Mouse (Mus musculus) ES-E14 (cell line): ENCODE measurements around the gene Aspm. TPM values are rescaled to one million over a fixed set of nuclear protein-coding genes. Genes with fewer than 3 reads are reported as not detected.
"Not testable (repeated sequence)": the region's sequence is repeated elsewhere in the genome, so short reads cannot be mapped to it uniquely, and the experiment has no call there.

Experiments used
- DNase-seq: peaks from one replicate; pipeline ENCODE4 v3.0.0-alpha.2; 2013; ENCODE audit warnings: low read depth, low spot score
- H3K27ac ChIP-seq: 2 replicates; pipeline ENCODE4 v1.5.1; 2012; ENCODE audit warnings: low read depth, mild to moderate bottlenecking, low read length, moderate library complexity, mixed read lengths; ENCODE audit not compliant: poor library complexity, insufficient read depth, severe bottlenecking
- H3K36me3 ChIP-seq: 2 replicates; pipeline ENCODE4 v1.6.1; 2012; ENCODE audit warnings: mild to moderate bottlenecking, low read length, moderate library complexity, mixed read lengths; ENCODE audit not compliant: control insufficient read depth, poor library complexity, insufficient read depth, severe bottlenecking
- H3K4me1 ChIP-seq, 2 experiments: fragments of 150-350 bp in 1 of 2; sonication (generic) in 1 of 2; 2 replicates each; pipeline ENCODE4 v1.6.1; 2012; ENCODE audit warnings: low read length in 2 of 2, mild to moderate bottlenecking in 1 of 2, mixed read lengths in 1 of 2; ENCODE audit not compliant: control insufficient read depth in 2 of 2, insufficient read depth in 2 of 2, poor library complexity in 1 of 2
- H3K4me3 ChIP-seq, 2 experiments: fragments of 150-350 bp in 1 of 2; sonication (generic) in 1 of 2; 2 replicates each; pipeline ENCODE4 v1.5.1; 2012; ENCODE audit warnings: low read length in 2 of 2, low read depth in 1 of 2, mild to moderate bottlenecking in 1 of 2, mixed read lengths in 1 of 2; ENCODE audit not compliant: insufficient read depth in 1 of 2, poor library complexity in 1 of 2, severe bottlenecking in 1 of 2
- H3K9ac ChIP-seq: 2 replicates; pipeline ENCODE4 v1.6.1; 2012; ENCODE audit warnings: low read depth, mild to moderate bottlenecking, low read length, mixed read lengths; ENCODE audit not compliant: poor library complexity, insufficient read depth, severe bottlenecking
- H3K9me3 ChIP-seq: fragments of 150-350 bp; sonication (generic); 2 replicates; pipeline ENCODE4 v1.6.1; 2012; ENCODE audit warnings: low read depth, mild to moderate bottlenecking, low read length; ENCODE audit not compliant: control insufficient read depth, insufficient read depth
- CHD2 ChIP-seq: IDR thresholded peaks from 2 replicates; pipeline ENCODE4 v1.6.1; 2014; ENCODE audit warnings: mild to moderate bottlenecking, low read depth, low read length, inconsistent platforms
- HCFC1 ChIP-seq: IDR thresholded peaks from 2 replicates; pipeline ENCODE4 v1.6.1; 2012; ENCODE audit warnings: low read length, inconsistent platforms, borderline replicate concordance; ENCODE audit not compliant: insufficient read depth
- MAFK ChIP-seq: IDR thresholded peaks from 2 replicates; pipeline ENCODE4 v1.6.1; 2014; ENCODE audit warnings: mild to moderate bottlenecking, low read depth, low read length, inconsistent platforms; ENCODE audit not compliant: insufficient read depth
- ZC3H11A ChIP-seq: IDR thresholded peaks from 2 replicates; pipeline ENCODE4 v1.6.1; 2012; ENCODE audit warnings: low read depth, mild to moderate bottlenecking, inconsistent platforms, low read length, borderline replicate concordance
- ZNF384 ChIP-seq: IDR thresholded peaks from 2 replicates; pipeline ENCODE4 v1.6.1; 2012; ENCODE audit warnings: low read depth, low read length, inconsistent platforms
- in situ Hi-C, 2 experiments: fragments of 600-800 bp; cut with MboI; formaldehyde crosslinking; loops; one replicate each; pipeline ENCODE4 v1.15.1; 2025; ENCODE audit warnings: low sequenced_read_pairs in 2 of 2, inconsistent platforms in 1 of 2; ENCODE audit not compliant: unreplicated experiment in 2 of 2
- total RNA-seq: library from RNA; depleted of rRNA; stranded (reverse); fragments of 300-350 nt; gene quantifications from 2 replicates; pipeline ENCODE4 v1.2.3, GENCODE M21; 2012; rRNA removed

Gene Aspm
- 42.8 and 51.5 TPM in 2 replicates for total RNA-seq

DNA sequence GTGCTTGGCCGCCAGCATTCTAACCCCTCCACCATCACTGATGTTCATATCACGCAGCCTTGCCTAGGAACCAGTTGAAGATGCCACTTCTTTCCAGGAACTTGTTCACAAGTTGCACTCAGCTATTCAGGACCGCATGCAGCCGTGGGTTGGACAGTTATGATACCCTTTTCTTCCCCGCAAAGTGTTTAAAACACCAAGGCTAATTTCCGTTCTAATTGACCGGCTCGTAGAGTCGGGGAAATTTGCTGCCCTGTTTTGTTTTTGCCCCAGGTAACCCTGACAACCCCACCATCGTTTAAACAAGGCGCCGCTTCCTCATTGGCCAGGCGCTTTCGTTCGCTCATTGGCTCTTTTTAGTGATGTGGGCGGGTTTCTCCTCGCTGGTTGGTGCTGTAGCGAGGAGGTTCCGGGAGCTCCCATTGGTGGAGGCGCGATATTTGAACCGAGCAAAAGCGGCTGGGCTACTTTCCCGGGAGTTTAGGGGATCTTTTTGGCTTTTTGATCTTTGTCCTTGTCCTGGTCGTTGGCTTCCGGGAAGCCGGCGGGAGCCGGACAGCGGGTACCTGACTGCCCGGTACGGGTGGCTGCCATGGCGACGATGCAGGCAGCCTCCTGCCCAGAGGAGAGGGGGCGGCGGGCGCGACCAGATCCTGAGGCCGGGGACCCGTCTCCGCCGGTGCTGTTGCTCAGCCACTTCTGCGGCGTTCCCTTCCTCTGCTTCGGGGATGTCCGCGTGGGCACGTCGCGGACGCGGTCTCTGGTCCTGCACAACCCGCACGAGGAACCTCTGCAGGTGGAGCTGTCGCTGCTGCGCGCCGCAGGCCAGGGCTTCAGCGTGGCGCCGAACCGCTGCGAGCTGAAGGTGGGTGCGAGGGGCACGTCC lies at the start of gene Aspm:
Gene Aspm, plus strand, starts transcription at position 433 of the 886 bp plus-strand sequence.
- peaks cover 12% of the 10 kb centered on the region for H3K36me3 ChIP-seq
- DNase-seq, result peak; percentile 91
- H3K9me3 ChIP-seq, result no peaks in the 10 kb centered on the region
- peak within 1 kb of the TSS; percentile 85 to 89 for H3K4me3 ChIP-seq
- TF ChIP-seq MAFK (peak; percentile 44; the same call in 1 of the 2 replicates), CHD2 (peak; percentile 64; the same call in 1 of the 2 replicates), ZC3H11A (no peak), HCFC1 (peak; percentile 54; the same call in 1 of the 2 replicates)
- in situ Hi-C loops, result no loop called here
- H3K4me1 ChIP-seq, result no peaks in the 10 kb centered on the region
- H3K9ac ChIP-seq, result peak within 1 kb of the TSS; percentile 93
- peak within 1 kb of the TSS; percentile 44 for H3K27ac ChIP-seq

DNA sequence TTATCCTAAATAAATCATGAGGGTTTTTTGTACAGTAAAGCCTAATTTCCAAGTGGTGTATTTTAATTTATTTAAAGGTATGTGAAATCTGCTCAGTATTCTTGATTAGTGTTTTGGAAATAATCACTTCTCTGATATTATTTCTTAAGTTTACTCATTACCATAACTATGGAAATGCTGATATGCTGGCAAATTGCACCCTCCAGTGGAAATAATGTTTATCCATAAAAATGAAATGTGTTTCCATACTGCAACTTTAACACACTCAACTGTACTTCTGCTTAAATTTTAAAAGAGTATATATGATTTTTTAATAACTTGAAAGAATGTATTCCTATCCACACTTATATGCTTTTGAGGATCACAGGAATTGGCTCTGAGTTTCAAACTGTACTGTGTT lies 48.8 kb upstream of the Aspm start:
- no peaks in the 10 kb centered on the region for H3K4me1 ChIP-seq
- no peak for DNase-seq
- TF ChIP-seq HCFC1 (no peak), CHD2 (no peak), ZNF384 (no peak), MAFK (no peak), ZC3H11A (no peak)
- no peaks in the 10 kb centered on the region for H3K36me3 ChIP-seq
- no peak overlapping the region for H3K9ac ChIP-seq
- H3K27ac ChIP-seq, result no peak overlapping the region
- no peak overlapping the region for H3K4me3 ChIP-seq
- in situ Hi-C loops, result no loop called here
- H3K9me3 ChIP-seq, result no peaks in the 10 kb centered on the region; the same call in 1 of the 2 replicates

DNA sequence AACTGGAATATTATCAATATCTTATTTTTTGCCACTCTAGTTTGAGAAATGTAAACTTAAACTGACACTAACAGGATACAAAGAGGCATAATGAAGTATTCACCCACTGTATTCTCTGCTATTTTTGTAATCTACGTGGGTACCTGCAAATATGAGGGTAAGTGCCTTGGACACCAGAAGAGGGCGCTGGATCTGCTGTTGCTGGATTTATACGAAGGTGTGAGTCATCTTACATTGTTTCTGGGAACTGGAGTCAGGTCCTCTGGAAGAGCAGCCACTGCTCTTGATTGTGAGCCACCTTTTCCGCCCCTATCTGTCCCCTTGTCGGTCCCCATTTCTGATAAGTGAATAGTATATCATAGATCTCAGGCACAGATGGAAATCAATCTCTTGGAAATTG lies 46.9 kb upstream of the Aspm start:
- Histone ChIP-seq H3K9ac (no peak overlapping the region), H3K4me1 (0 out of 4 replicates have a peak, but pooled peaks cover 0 to under 1% of the 10 kb centered on the region in 2 experiments), H3K36me3 (no peaks in the 10 kb centered on the region), H3K4me3 (no peak overlapping the region), H3K9me3 (peaks cover 3% of the 10 kb centered on the region; the same call in 1 of the 2 replicates), H3K27ac (no peak overlapping the region)
- TF ChIP-seq ZC3H11A, result no peak
- no peak for TF ChIP-seq ZNF384
- no peak for TF ChIP-seq CHD2
- no peak for TF ChIP-seq MAFK
- no peak for TF ChIP-seq HCFC1
- in situ Hi-C loops, result no loop called here
- peak; percentile 17 for DNase-seq

DNA sequence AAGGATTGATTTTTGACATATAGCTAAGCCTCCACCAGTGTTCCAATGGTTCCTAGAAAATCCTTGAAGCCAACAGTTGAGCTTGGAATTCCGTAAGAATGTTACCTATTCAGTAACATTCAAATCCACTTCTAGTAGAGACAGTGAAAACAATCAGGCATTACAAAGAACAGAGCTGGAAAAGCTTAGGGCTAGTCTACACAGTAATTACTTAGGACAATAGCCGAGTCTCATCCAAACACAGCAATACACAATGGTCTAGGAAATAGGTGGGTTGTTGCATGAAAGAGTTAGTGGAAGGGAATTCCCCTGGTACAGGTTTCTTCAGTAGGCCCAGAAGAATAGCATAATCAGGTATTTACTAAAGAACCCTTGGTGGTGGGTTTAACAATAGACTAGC lies 42.2 kb upstream of the Aspm start:
- H3K27ac ChIP-seq, H3K36me3 ChIP-seq, H3K4me3 ChIP-seq, H3K4me1 ChIP-seq, in situ Hi-C loops, H3K9me3 ChIP-seq, H3K9ac ChIP-seq: not testable (repeated sequence)
- peak; percentile 56; the same call in 1 of the 2 replicates for TF ChIP-seq CHD2
- peak; percentile 45 for DNase-seq

DNA sequence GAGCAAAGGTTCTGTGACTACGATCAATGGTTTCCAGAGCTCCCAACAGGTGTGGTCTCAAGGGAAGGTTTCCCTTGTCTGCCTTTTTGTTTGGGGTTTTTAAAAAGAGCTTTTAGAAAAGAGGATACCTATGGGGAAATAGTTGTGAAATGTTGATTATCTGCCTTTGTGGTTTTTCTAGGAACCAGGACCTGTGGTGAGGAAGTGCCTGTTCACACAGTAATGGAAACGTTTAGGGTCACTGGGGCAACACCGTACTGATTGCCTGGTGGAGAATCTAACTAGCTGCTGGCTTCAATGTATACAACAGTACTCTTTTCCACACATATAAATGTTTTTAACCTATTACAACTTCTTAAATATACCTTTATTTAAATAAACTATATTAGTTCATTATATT lies 41.1 kb upstream of the Aspm start:
- peaks cover 4 to 6% of the 10 kb centered on the region in 2 experiments; a peak in 2 of 4 replicates for H3K4me1 ChIP-seq
- H3K36me3 ChIP-seq, result no peaks in the 10 kb centered on the region
- TF ChIP-seq MAFK, result no peak
- TF ChIP-seq ZC3H11A, result no peak
- in situ Hi-C loops, result no loop called here
- no peak overlapping the region for H3K4me3 ChIP-seq
- H3K27ac ChIP-seq, result no peak overlapping the region
- no peak for DNase-seq
- no peak overlapping the region for H3K9ac ChIP-seq
- H3K9me3 ChIP-seq, result peaks cover 5% of the 10 kb centered on the region; the same call in 1 of the 2 replicates
